Mouse (Mus musculus) spleen, adult 2 months (tissue): Measurements from ENCODE around the gene Pml.

Source experiments
- CTCF ChIP-seq: fragments of 200-500 bp; IDR thresholded peaks from 2 replicates; pipeline ENCODE4 v1.5.1; 2011; ENCODE audit warnings: mild to moderate bottlenecking, inconsistent platforms; ENCODE audit not compliant: insufficient read depth, insufficient read length, insufficient replicate concordance; ENCODE audit errors: extremely low read depth
- POLR2A ChIP-seq: fragments of 200-500 bp; IDR thresholded peaks from 2 replicates; pipeline ENCODE4 v1.6.1; 2011; ENCODE audit warnings: low read depth, low read length, inconsistent platforms

GRCm38 (mm10) chr9:58199381-58200269, 50.0 kb downstream of the Pml start:
- TF ChIP-seq POLR2A = no peak
- TF ChIP-seq CTCF = no peak
